Mouse (Mus musculus) cerebellum, adult 2 months (tissue): ENCODE data around the gene Casp4. TPM values are rescaled to one million over a fixed set of nuclear protein-coding genes. Genes with fewer than 3 reads are reported as not detected.

Experiments used
- DNase-seq, 2 experiments: peaks; one replicate each; pipeline ENCODE4 v3.0.0; 2021
- H3K27ac ChIP-seq: fragments of 200-500 bp; 2 replicates; pipeline ENCODE4 v1.5.1; 2012; ENCODE audit warnings: low read length, control low read depth, inconsistent platforms; ENCODE audit not compliant: insufficient read depth
- H3K27me3 ChIP-seq: fragments of 200-500 bp; 2 replicates; pipeline ENCODE4 v1.6.1; 2012; ENCODE audit warnings: inconsistent platforms, mild to moderate bottlenecking, low read length, moderate library complexity; ENCODE audit not compliant: control insufficient read depth, insufficient read depth
- H3K4me1 ChIP-seq: fragments of 200-500 bp; 2 replicates; pipeline ENCODE4 v1.6.1; 2011; ENCODE audit warnings: low read length; ENCODE audit not compliant: control insufficient read depth, insufficient read depth
- H3K4me3 ChIP-seq: fragments of 200-500 bp; replicated peaks from 2 replicates; pipeline ENCODE3; 2011; ENCODE audit warnings: mild to moderate bottlenecking, low read depth, low read length, control low read depth; ENCODE audit not compliant: insufficient read depth
- CTCF ChIP-seq: fragments of 200-500 bp; IDR thresholded peaks from 2 replicates; pipeline ENCODE4 v1.5.1; 2011; ENCODE audit warnings: low read depth, mild to moderate bottlenecking, control low read depth, low read length, moderate library complexity, borderline replicate concordance; ENCODE audit not compliant: insufficient read depth
- POLR2A ChIP-seq: fragments of 200-500 bp; IDR thresholded peaks from 2 replicates; pipeline ENCODE4 v1.6.1; 2011; ENCODE audit warnings: low read length, control low read depth, borderline replicate concordance; ENCODE audit not compliant: insufficient read depth
- WGBS: fragments of 180-500 bp; shearing (Covaris S2); methylation state at CpG from one replicate; pipeline ENCODE4 v1.1.7; 2018; 5-methylcytosine and 5-hydroxymethylcytosine counted together
- polyA plus RNA-seq: library from polyadenylated mRNA; depleted of rRNA; stranded (reverse); fragments of >200 nt; gene quantifications from 2 replicates; pipeline ENCODE4 v1.2.3, GENCODE M21; 2012; rRNA removed

The Casp4 gene
- polyA plus RNA-seq, 1 experiment, result 0.36 TPM

GRCm38 (mm10) chr9:5344090-5344489 lies 35.5 kb downstream of the Casp4 start:
- no peaks in the 10 kb centered on the region for H3K27me3 ChIP-seq
- TF ChIP-seq POLR2A (no peak), CTCF (no peak)
- 89% methylated on average over 4 of the region's 4 CpGs for WGBS

GRCm38 (mm10) chr9:5345291-5345898 lies 36.8 kb downstream of the Casp4 start, which contains the start of gene Casp12:
Gene Casp12 (plus strand): TSS chr9:5345430.
- Histone ChIP-seq H3K27me3 (no peaks in the 10 kb centered on the region), H3K27ac (no peak within 1 kb of the TSS), H3K4me3 (no peak within 1 kb of the TSS), H3K4me1 (no peaks in the 10 kb centered on the region)
- 71% methylated on average over 4 of the region's 4 CpGs for WGBS
- TF ChIP-seq POLR2A (no peak), CTCF (no peak)
- no peak for DNase-seq

More at GRCm38 (mm10) chr9:5344090-5344489, 35.5 kb downstream of the Casp4 start:
- Histone ChIP-seq H3K27ac (no peak overlapping the region), H3K4me1 (no peaks in the 10 kb centered on the region), H3K4me3 (no peak overlapping the region)
- DNase-seq, result no peak

- 77% methylated on average over 4 of the region's 4 CpGs for WGBS
Measured at GRCm38 (mm10) chr9:5347381-5347780, 38.8 kb downstream of the Casp4 start.

GRCm38 (mm10) chr9:5353673-5354072 lies 45.0 kb downstream of the Casp4 start:
- 83% methylated on average over 2 of the region's 2 CpGs for WGBS
- Histone ChIP-seq H3K4me1 (no peaks in the 10 kb centered on the region), H3K27me3 (no peaks in the 10 kb centered on the region), H3K4me3 (no peak overlapping the region), H3K27ac (no peak overlapping the region)
- no peak for DNase-seq
- TF ChIP-seq POLR2A (no peak), CTCF (no peak)

More at GRCm38 (mm10) chr9:5347381-5347780, 38.8 kb downstream of the Casp4 start:
- Histone ChIP-seq H3K4me3 (no peak overlapping the region), H3K4me1 (no peaks in the 10 kb centered on the region), H3K27ac (no peak overlapping the region), H3K27me3 (no peaks in the 10 kb centered on the region)
- no peak for DNase-seq
- TF ChIP-seq POLR2A (no peak), CTCF (no peak)

GRCm38 (mm10) chr9:5356801-5357200 lies 48.2 kb downstream of the Casp4 start:
- no peak overlapping the region for H3K4me3 ChIP-seq
- no peak for DNase-seq
- no peak for TF ChIP-seq CTCF
- no peak for TF ChIP-seq POLR2A
- H3K27ac ChIP-seq, result no peak overlapping the region
- H3K4me1 ChIP-seq, result no peaks in the 10 kb centered on the region
- H3K27me3 ChIP-seq, result no peaks in the 10 kb centered on the region

Other genes starting within 250 kb of the Casp4 start
- 1.3 and 1.9 TPM in 2 replicates for gene Casp1, start 10.3 kb upstream of the Casp4 start, polyA plus RNA-seq
- gene Casp12, start 36.6 kb downstream of the Casp4 start, polyA plus RNA-seq, result 2.6 and 3.9 TPM in 2 replicates